Mouse (Mus musculus) embryo, embryonic 11 days (tissue): ENCODE results near the gene H2-T22.
A peak's percentile ranks its signal among the peaks of the same experiment; 100 is the strongest.

Experiments
- DNase-seq: peaks from one replicate; pipeline ENCODE4 v3.0.0-alpha.2; 2015

Gene H2-T22

DNA sequence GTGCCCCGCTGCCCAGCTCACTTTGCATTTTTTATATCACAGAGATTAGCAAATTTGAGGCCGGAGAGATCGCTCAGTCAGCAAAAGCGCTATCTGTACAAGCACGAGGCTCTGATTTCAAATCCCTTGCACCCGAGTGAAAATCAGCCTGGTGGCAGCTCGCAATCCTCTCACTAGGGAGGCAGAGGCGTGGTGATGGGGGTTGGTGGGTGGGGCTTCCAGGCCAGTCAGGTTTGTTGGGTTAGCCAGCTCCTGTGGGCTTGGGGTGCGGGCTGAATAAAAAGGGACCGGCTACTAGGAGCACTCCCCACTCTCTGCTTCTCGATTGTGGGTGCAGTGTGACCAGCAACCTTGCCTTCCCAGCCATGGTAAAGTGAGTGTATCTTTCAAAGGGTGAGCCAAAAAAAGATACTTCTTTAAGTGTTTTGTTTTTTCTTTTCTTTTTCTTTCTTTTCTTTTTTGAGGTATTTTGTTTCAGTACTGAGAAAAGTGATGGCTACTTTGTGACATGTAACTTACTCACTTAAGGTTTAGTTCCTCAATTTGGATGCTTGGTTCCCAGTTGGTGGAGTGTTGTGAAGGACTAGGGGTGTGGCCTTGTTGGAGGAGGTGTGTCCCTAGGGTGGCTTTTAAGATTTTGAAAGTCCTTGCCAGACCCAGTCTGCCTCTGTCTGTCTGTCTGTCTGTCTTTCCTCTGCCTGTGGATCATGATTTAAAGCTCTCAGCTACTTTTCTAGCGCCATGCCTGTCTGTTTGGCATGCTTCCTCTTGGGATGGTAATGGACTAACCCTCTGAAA is 44.6 kb downstream of the H2-T22 start:
- DNase-seq, result no peak

- peak; percentile 93 for DNase-seq
These were observed 45.6 kb downstream of the H2-T22 start for GRCm38 (mm10) chr17:35996949-35997348.

DNA sequence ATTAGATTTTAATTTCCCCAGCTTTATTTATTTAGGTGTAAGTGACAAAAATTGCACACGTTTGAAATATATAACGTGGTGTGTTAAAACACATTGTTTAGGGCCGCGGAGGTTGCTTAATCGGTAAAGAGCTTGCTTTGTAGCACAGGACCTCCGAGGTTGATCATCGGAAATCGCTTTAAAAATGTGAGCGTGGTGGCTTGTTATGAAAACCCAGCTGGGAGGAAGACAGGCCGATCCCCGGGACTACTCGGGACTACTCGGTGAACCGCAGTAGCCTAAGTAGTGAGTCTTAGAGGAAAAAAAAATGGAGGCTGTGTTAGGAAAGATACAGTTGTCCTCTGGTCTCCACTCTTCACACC is 47.7 kb downstream of the H2-T22 start:
- DNase-seq, result peak; percentile 34

DNA sequence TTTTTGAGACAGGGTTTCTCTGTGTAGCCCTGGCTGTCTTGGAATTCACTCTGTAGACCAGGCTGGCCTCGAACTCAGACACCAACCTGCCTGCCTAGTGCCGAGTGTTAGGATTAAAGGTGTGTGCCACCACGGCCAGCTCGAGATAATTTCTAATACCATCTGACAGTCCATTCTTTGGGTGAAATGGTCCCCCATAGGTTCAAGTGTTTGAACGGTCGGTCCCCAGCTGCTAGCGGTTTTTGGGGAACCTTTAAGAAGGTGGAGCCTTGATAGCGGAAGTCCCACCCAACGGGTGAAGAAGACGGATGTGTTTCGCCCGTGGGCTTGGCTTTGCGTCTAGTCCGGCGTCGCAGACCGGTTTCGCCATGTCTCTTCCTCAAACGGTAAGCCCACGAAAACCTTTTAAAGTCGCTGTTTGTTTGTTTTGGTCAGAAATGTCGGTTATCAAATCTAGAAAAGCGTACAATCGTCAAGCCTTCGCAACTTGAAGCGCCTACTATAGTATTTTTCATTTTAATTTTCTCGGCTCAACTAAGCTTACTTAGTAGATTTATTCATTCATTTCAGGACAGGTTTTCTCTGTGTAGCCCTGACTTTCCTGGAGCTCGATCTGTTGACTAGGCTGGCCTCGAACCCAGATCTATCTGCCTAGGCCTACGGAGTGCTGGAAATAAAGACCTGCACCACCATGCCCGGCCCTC is 48.2 kb downstream of the H2-T22 start:
- DNase-seq, result peak; percentile 90

- peak; percentile 89 for DNase-seq
These were observed 48.9 kb downstream of the H2-T22 start for GRCm38 (mm10) chr17:35993675-35994074.

- DNase-seq, result no peak
These were observed 50.8 kb downstream of the H2-T22 start for GRCm38 (mm10) chr17:35991781-35992180.
